Mouse (Mus musculus): ENCODE measurements at regions not wholly inside any gene's neighbourhood (a gene's known extent, or its start where the extent isn't known, plus 50 kb on each side); places are given as distances from the start of the nearest gene placed in this dataset.

DNA sequence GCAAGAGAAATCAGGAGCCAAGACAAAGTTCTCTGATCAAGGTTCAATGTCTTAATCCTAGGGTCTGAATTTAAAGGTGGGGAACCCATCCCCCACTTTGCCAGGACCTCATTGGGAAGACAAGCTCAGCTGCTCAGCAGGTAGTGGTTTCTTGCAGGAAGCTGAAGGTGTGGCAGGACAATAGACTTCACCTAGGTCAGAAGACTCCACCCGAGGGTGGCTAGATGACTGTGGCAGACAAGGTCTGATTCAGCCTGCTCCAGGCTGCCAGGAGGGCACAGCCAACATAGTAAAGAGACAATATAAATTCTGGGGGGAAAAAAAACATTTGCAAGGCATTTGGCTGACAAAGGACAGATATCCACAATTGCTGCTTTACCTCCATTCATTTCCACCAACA is 88.3 kb downstream of the Krtap20-2 start:
- peak; percentile 58 for DNase-seq (ENCODE audit: low read depth, low spot score)

GRCm38 (mm10) chr16:89296620-89297019 is 91.0 kb downstream of the Krtap20-2 start:
- DNase-seq (ENCODE audit: low read depth, low spot score) = no peak

All from R1 (cell line).